Mouse (Mus musculus): ENCODE results near the gene Tnfaip8l1.

- TF ChIP-seq EP300 (IDR thresholded peaks at IDR 0.05; ENCODE audit: low read depth), result no peak
- no peak for TF ChIP-seq CTCF (IDR thresholded peaks at IDR 0.05; ENCODE audit: low read depth)
Observed at GRCm38 (mm10) chr17:56117251-56117710, 45.0 kb upstream of the Tnfaip8l1 start, which contains the start of gene Plin5.

All from heart, postnatal 0 days (tissue).